Mouse (Mus musculus) E14TG2a.4 (cell line): Measurements from ENCODE around the gene Mrpl49.

Experiments used
- H3K27me3 ChIP-seq: 2 replicates; pipeline ENCODE4 v1.6.1; 2014; ENCODE audit warnings: low read length, control low read depth; ENCODE audit not compliant: insufficient read depth
- H3K36me3 ChIP-seq: 2 replicates; pipeline ENCODE4 v1.6.1; 2014; ENCODE audit warnings: low read length, control low read depth; ENCODE audit not compliant: insufficient read depth
- H3K4me1 ChIP-seq: replicated peaks from 2 replicates; pipeline ENCODE4 v1.6.1; 2014; ENCODE audit warnings: low read depth, low read length, control low read depth
- H3K4me3 ChIP-seq: replicated peaks from 2 replicates; pipeline ENCODE4 v1.5.1; 2014; ENCODE audit warnings: mild to moderate bottlenecking, low read length
- H3K9me3 ChIP-seq: 2 replicates; pipeline ENCODE4 v1.6.1; 2014; ENCODE audit warnings: low read length, control low read depth
- CTCF ChIP-seq: conservative IDR thresholded peaks from 2 replicates; pipeline ENCODE4 v1.5.1; 2014; ENCODE audit warnings: low read length
- NANOG ChIP-seq: IDR thresholded peaks from 2 replicates; pipeline ENCODE4 v1.6.1; 2014; ENCODE audit warnings: borderline replicate concordance, low read length, mixed read lengths
- POU5F1 ChIP-seq: IDR thresholded peaks from 2 replicates; pipeline ENCODE4 v1.6.1; 2014; ENCODE audit warnings: low read length, borderline replicate concordance

Gene Mrpl49

DNA sequence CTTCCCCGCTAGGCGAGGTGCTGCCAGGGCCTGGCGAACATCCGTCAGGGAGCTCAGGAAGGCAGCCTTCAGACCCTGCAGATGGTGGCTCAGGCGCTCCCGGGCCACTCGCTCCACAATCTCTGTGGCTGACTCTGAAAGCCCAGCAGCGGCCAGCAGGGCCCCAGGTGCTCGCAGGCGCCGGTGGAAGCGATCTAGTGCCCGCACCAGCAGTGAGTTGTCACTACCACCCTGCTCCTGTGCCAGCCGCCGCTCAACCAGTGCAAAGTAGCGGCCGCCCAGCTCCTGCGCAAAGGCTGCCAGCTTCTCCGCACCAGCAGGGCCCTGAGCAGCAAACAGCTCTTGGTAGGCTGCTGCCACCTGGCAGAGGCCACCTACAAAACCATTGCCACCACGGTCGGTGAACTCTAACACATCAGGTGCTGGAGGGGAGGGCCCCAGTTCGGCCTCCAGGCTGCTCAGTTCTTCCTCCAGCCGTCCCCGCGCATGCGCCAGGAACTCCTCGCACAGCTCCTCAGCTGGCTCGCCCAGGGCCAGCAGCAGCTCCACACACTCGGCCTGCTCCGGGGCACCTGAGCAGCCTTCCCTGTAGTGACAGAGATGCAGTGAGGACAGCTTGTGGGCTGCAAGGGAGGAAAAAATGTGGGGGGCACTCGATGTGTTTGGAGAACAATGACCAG is 13.1 kb upstream of the Mrpl49 start:
- Histone ChIP-seq H3K4me1 (peaks cover 62% of the 10 kb centered on the region), H3K36me3 (peaks cover 54% of the 10 kb centered on the region), H3K4me3 (peak overlapping the region; percentile 79), H3K9me3 (no peaks in the 10 kb centered on the region), H3K27me3 (no peaks in the 10 kb centered on the region)
- no peak for TF ChIP-seq CTCF
- no peak for TF ChIP-seq NANOG
- TF ChIP-seq POU5F1: no peak

DNA sequence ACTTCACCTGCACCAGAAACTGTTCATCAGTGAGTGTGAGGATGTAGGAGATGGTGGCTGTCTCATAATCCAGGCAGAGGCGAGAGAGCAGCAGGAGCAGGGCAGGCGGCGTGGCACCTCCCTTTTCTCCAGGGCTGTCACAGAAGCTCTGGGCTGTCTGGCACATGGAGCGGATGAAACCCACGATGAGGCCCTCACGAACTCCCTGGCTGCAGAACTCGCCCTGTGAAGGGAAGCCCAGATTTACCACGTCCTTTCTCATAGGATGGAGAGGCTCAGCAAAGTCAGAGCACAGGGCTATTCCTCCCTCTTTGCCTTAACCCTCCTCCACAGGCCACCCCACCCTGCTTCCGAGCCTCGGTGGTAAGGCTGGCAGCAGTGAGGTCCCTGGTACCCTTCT is 12.3 kb upstream of the Mrpl49 start:
- Histone ChIP-seq H3K4me1 (peaks cover 62% of the 10 kb centered on the region), H3K27me3 (no peaks in the 10 kb centered on the region), H3K36me3 (peaks cover 50% of the 10 kb centered on the region), H3K4me3 (peak overlapping the region; percentile 79; the same call in 1 of the 2 replicates), H3K9me3 (no peaks in the 10 kb centered on the region)
- no peak for TF ChIP-seq POU5F1
- TF ChIP-seq CTCF: no peak
- no peak for TF ChIP-seq NANOG

DNA sequence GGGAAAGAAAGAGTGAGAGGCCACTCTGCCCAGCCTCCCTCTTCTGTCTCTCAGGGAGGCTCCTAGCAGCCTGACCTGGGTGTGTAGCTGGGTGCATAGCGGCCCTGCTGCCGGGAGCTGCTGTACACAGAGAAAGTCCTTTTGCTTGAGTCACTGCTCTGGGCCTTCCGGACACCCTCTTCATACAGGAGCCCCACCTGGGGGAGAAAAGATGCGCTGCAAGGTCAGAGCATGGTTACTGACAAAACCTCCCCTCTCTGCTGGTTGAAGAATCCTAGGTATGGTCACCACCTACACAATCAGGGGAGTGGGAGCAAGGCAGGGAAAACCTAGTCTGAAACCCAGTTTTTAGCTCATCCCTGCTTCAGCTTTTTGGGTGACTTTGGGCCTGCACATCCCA is 11.4 kb upstream of the Mrpl49 start:
- H3K36me3 ChIP-seq: peaks cover 44% of the 10 kb centered on the region
- peaks cover 66% of the 10 kb centered on the region for H3K4me1 ChIP-seq
- no peaks in the 10 kb centered on the region for H3K27me3 ChIP-seq
- H3K9me3 ChIP-seq: no peaks in the 10 kb centered on the region
- no peak for TF ChIP-seq NANOG
- TF ChIP-seq CTCF: no peak
- TF ChIP-seq POU5F1: no peak
- H3K4me3 ChIP-seq: no peak overlapping the region

DNA sequence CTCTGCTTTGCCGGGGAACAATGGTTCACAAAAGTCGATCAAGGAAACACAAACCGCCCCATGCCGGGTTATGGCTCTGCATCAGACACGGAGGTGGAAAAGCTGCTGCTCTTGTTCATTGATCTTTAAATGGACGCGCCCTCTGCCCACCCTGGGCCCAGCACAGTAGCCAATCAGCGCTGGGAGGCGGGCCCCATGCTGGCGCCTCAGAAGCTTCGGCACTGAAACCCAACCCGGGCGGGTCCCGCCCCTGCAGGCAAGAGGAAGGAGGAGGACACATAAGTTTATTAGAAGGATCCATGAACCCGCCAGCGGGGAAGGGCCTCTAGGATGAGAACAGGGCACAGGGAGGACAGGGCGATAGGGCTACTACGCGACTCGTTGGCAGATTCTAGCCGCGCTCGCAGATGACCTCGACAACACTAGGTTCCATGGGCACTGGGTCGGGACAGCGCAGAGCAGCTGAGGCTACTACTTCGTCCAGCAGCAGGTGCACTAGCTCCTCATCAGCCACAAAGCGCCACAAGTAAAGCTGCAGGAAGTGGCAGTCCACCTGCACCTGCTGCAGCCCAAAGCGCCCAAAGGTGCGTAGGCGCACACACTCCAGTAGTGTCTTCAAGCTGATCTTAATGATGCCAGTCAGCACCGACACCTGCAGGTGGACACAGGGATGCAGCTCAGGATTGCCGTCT is 10.3 kb upstream of the Mrpl49 start, which contains the start of gene Tm7sf2:
Tm7sf2 (minus strand) TSS at position 650 of the 692 bp plus-strand sequence.
- Histone ChIP-seq H3K9me3 (no peaks in the 10 kb centered on the region), H3K27me3 (no peaks in the 10 kb centered on the region), H3K4me1 (peaks cover 75% of the 10 kb centered on the region), H3K4me3 (peak within 1 kb of the TSS; percentile 86), H3K36me3 (peaks cover 46% of the 10 kb centered on the region)
- TF ChIP-seq POU5F1 (no peak), NANOG (no peak), CTCF (no peak)

DNA sequence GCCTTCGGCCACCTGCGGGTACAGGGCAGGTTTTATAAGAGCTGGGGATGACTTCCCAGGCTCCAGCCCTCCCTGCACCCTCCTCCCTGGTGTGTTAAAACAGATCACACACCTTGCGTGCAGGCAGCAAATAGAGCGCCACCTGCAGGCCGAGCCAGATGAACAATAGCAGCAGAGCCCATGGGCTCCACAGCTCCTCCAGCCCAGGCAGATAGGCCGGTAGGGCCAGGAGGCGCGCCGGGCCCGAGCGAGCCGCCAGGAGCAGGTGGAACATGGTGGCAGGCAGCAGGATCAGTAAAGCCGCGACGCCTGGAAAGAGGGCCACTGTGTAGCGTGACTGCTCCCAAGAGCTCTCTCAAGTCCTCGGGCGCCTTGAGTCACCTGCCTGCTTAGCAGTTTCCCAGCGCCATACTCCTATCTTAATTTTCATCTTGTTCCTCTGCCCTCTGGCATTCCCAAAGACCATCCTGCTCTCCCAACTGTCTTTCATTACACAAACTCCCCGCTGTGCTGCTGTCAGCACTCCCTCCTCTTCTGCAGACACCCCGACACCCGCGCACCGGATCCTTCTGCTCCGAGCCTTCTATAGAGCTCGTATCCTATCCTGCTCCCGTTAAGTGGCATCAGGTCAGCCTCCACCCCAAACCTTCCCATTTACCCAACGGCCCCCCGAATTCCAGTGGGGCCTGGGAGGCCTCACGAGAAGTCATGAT is 9.6 kb upstream of the Mrpl49 start:
- Histone ChIP-seq H3K27me3 (no peaks in the 10 kb centered on the region), H3K4me3 (peak overlapping the region; percentile 86), H3K9me3 (no peaks in the 10 kb centered on the region), H3K4me1 (peaks cover 76% of the 10 kb centered on the region), H3K36me3 (peaks cover 48% of the 10 kb centered on the region)
- TF ChIP-seq CTCF (peak; percentile 78), NANOG (no peak)

DNA sequence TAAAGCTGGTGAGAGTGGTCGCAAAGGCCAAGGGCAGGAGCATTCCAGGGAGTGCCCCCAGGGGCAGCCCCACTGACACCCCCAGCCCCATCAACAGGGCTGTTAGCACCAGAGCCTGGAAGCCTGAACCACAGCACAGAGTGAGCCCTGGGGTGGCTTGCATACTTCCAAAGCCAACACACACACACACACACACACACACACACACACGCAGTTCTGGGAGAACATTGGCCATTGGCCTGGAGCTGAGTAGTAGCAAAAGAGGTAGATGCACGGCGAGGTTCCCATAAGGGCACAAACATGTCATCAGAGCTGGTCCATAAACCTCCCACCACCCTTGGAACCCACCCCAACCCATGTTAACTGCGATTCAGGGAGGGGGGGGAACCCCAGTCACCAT is 9.0 kb upstream of the Mrpl49 start:
- Histone ChIP-seq H3K9me3 (no peaks in the 10 kb centered on the region), H3K4me3 (peak overlapping the region; percentile 86), H3K4me1 (peaks cover 75% of the 10 kb centered on the region), H3K27me3 (no peaks in the 10 kb centered on the region), H3K36me3 (peaks cover 50% of the 10 kb centered on the region)
- TF ChIP-seq POU5F1 (no peak), CTCF (no peak), NANOG (no peak)

DNA sequence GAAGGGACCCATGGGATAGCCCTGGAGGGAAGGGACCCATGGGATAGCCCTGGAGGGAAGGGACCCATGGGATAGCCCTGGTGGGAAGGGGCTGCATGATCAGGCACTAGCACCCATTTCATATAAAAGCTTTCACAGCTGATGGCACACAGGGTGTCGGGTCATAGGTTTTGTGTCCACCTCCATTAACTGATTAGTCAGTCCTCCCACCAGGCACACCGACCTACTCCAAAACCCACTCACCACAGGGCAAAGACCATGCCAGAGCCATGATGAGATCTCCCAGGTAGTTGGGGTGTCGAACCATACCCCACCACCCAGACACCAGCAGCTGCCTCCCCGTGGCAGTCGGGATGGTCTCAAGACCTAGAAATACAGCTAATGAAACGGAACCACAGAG is 5.5 kb upstream of the Mrpl49 start:
- H3K36me3 ChIP-seq: peaks cover 56% of the 10 kb centered on the region
- no peaks in the 10 kb centered on the region for H3K27me3 ChIP-seq
- H3K4me1 ChIP-seq: peaks cover 55% of the 10 kb centered on the region
- H3K9me3 ChIP-seq: no peaks in the 10 kb centered on the region
- H3K4me3 ChIP-seq: no peak overlapping the region; the same call in 1 of the 2 replicates
- TF ChIP-seq POU5F1: no peak
- no peak for TF ChIP-seq NANOG
- TF ChIP-seq CTCF: no peak

DNA sequence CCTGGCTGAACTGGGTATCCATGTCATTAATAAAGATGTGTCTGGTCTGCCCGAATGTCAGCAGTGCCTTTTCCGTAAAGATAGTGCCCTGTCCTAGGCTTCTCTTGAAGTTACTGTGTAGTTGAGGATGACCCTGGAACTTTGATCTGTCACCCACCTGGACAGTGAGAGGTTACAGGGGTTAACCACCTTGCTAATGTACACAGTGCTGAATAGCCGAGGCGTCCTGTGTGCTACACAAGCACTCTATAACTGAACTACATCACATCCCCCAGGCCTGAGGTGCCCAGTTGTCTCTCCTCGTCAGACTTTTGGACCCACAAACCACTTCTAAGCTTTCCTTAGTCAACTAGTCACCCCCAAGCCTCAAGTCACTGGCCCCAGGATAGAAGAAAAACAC is 4.8 kb upstream of the Mrpl49 start:
- Histone ChIP-seq H3K27me3 (no peaks in the 10 kb centered on the region), H3K9me3 (no peaks in the 10 kb centered on the region), H3K4me1 (peaks cover 50% of the 10 kb centered on the region), H3K4me3 (peak overlapping the region; percentile 92), H3K36me3 (peaks cover 57% of the 10 kb centered on the region)
- no peak for TF ChIP-seq NANOG
